Mouse (Mus musculus) gonadal fat pad, adult 2 months (tissue): ENCODE measurements at regions not wholly inside any gene's neighbourhood (a gene's known extent, or its start where the extent isn't known, plus 50 kb on each side); places are given as distances from the start of the nearest gene placed in this dataset.

Experiments
- DNase-seq: peaks from one replicate; pipeline ENCODE4 v3.0.0-alpha.2; 2012; ENCODE audit warnings: low read depth

GRCm38 (mm10) chr13:107700268-107701139, 343.7 kb upstream of the Smim15 start:
- no peak for DNase-seq

- no peak for DNase-seq
These were observed 345.0 kb upstream of the Smim15 start for GRCm38 (mm10) chr13:107699251-107699650.

- no peak for DNase-seq
These were observed 345.9 kb upstream of the Smim15 start for GRCm38 (mm10) chr13:107698345-107698744.

GRCm38 (mm10) chr13:107692123-107692830, 352.0 kb upstream of the Smim15 start:
- DNase-seq: no peak

GRCm38 (mm10) chr13:107688972-107689371, 355.3 kb upstream of the Smim15 start:
- no peak for DNase-seq

GRCm38 (mm10) chr13:107685231-107685630, 359.0 kb upstream of the Smim15 start:
- DNase-seq: no peak

GRCm38 (mm10) chr13:107683909-107684308, 360.3 kb upstream of the Smim15 start:
- DNase-seq: no peak

- DNase-seq: no peak
These were observed 362.5 kb upstream of the Smim15 start for GRCm38 (mm10) chr13:107681719-107682118.

GRCm38 (mm10) chr13:107678860-107679259, 365.4 kb upstream of the Smim15 start:
- no peak for DNase-seq

GRCm38 (mm10) chr13:107677091-107677470, 367.2 kb upstream of the Smim15 start:
- no peak for DNase-seq

- DNase-seq: no peak
These were observed 367.7 kb upstream of the Smim15 start for GRCm38 (mm10) chr13:107676310-107677090.

- DNase-seq: no peak
These were observed 372.1 kb upstream of the Smim15 start for GRCm38 (mm10) chr13:107672166-107672565.

- DNase-seq: no peak
These were observed 375.7 kb upstream of the Smim15 start for GRCm38 (mm10) chr13:107668509-107668908.

GRCm38 (mm10) chr13:107665775-107666174, 378.5 kb upstream of the Smim15 start:
- no peak for DNase-seq

GRCm38 (mm10) chr13:107664197-107664596, 380.0 kb upstream of the Smim15 start:
- DNase-seq: no peak

- no peak for DNase-seq
These were observed 380.5 kb upstream of the Smim15 start for GRCm38 (mm10) chr13:107663745-107664144.

GRCm38 (mm10) chr13:107661414-107661813, 382.8 kb upstream of the Smim15 start:
- no peak for DNase-seq

- DNase-seq: no peak
These were observed 398.2 kb upstream of the Smim15 start for GRCm38 (mm10) chr13:107645865-107646645.

- no peak for DNase-seq
These were observed 399.0 kb upstream of the Smim15 start for GRCm38 (mm10) chr13:107645121-107645864.

GRCm38 (mm10) chr13:107644705-107645104, 399.5 kb upstream of the Smim15 start:
- DNase-seq: no peak
